Mouse (Mus musculus): ENCODE measurements at regions not wholly inside any gene's neighbourhood (a gene's known extent, or its start where the extent isn't known, plus 50 kb on each side); places are given as distances from the start of the nearest gene placed in this dataset.

- TF ChIP-seq CTCF (IDR thresholded peaks at IDR 0.05; ENCODE audit: insufficient read depth, low read depth, low read length), result no peak
- TF ChIP-seq POLR2A (IDR thresholded peaks at IDR 0.05; ENCODE audit: insufficient read depth, low read depth, low read length), result no peak
- Histone ChIP-seq H3K4me3 (ENCODE audit: insufficient read depth, low read depth, low read length) (no peak overlapping the region), H3K27ac (ENCODE audit: insufficient read depth, low read depth, low read length) (no peak overlapping the region), H3K4me1 (ENCODE audit: control insufficient read depth, insufficient read depth, low read length) (no peaks in the 10 kb centered on the region)
- WGBS, result 96% methylated on average over 3 of the region's 3 CpGs
Measured at GRCm38 (mm10) chr10:120587179-120587578, 110.9 kb upstream of the Hmga2 start.

DNA sequence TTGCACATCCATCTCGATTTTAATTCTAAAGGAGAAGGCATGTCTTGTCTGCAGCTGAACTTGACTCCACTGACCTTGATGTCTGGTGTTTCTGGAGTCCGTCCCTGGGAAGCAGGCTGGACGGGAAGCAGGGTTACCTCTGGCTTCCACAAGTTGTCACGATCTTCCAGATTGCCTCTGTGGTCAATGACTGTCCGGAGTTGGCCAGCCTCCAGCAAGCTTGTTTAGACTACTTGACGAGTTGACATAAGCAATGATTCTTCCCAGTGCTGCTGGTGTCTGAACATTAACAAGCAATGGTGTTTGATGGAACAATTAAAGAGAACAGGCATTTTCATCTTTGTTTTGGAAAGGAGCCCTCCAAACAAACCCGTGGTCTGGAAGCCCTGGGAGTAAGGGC is 106.2 kb upstream of the Hmga2 start:
- H3K27ac ChIP-seq (ENCODE audit: insufficient read depth, low read depth, low read length), result no peak overlapping the region
- TF ChIP-seq CTCF (IDR thresholded peaks at IDR 0.05; ENCODE audit: insufficient read depth, low read depth, low read length) (no peak), POLR2A (IDR thresholded peaks at IDR 0.05; ENCODE audit: insufficient read depth, low read depth, low read length) (no peak)
- WGBS, result 46% methylated on average over 7 of the region's 7 CpGs
- no peaks in the 10 kb centered on the region for H3K4me1 ChIP-seq (ENCODE audit: control insufficient read depth, insufficient read depth, low read length)
- no peak overlapping the region for H3K4me3 ChIP-seq (ENCODE audit: insufficient read depth, low read depth, low read length)

- 22% methylated on average over 6 of the region's 6 CpGs for WGBS
- TF ChIP-seq CTCF (IDR thresholded peaks at IDR 0.05; ENCODE audit: insufficient read depth, low read depth, low read length) (no peak), POLR2A (IDR thresholded peaks at IDR 0.05; ENCODE audit: insufficient read depth, low read depth, low read length) (no peak)
- Histone ChIP-seq H3K4me3 (ENCODE audit: insufficient read depth, low read depth, low read length) (no peak overlapping the region), H3K4me1 (ENCODE audit: control insufficient read depth, insufficient read depth, low read length) (no peaks in the 10 kb centered on the region), H3K27ac (ENCODE audit: insufficient read depth, low read depth, low read length) (no peak overlapping the region)
Measured at GRCm38 (mm10) chr10:120581547-120581946, 105.3 kb upstream of the Hmga2 start.

DNA sequence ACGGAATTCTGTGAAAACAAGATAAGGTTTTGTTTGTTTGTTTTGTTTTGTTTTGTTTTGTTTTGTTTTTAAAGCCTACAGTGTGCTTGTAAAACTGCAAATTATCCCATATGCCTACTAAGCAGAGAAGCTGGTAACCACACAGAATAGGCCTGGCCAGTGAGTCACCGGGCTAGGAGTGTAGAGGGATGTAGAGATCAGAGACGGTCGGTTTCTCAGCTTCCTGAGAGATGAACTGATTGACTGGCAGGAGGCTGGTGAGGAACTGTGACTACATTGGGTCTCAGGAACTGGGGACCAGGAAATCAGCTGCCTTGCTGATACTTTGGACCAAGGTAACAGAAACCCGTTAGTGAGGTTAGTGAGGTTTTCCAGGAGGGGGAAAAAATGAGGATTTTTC is 100.6 kb upstream of the Hmga2 start:
- Histone ChIP-seq H3K4me1 (ENCODE audit: control insufficient read depth, insufficient read depth, low read length) (no peaks in the 10 kb centered on the region), H3K4me3 (ENCODE audit: insufficient read depth, low read depth, low read length) (no peak overlapping the region), H3K27ac (ENCODE audit: insufficient read depth, low read depth, low read length) (no peak overlapping the region)
- TF ChIP-seq POLR2A (IDR thresholded peaks at IDR 0.05; ENCODE audit: insufficient read depth, low read depth, low read length) (no peak), CTCF (IDR thresholded peaks at IDR 0.05; ENCODE audit: insufficient read depth, low read depth, low read length) (no peak)
- 84% methylated on average over 5 of the region's 5 CpGs for WGBS

DNA sequence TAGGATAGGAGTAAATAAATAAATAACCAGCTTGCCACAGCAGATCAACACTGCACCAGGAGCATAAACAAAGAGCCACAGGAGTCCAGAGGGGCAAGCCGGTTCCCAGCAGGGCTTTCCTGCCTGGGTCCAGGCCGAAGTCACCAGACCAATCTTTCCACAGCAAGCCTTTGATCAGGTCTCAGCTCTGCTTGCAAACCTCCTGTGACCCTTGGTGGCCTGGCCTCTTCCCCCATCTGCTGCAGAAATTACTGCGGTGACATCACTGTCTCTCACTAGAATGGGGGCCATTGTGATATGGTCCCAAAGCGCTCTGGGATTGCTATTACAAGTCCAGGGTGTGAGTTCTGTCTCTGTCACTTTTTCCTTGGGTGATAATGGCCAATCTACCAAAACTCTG is 99.9 kb upstream of the Hmga2 start:
- TF ChIP-seq POLR2A (IDR thresholded peaks at IDR 0.05; ENCODE audit: insufficient read depth, low read depth, low read length) (no peak), CTCF (IDR thresholded peaks at IDR 0.05; ENCODE audit: insufficient read depth, low read depth, low read length) (no peak)
- WGBS, result 69% methylated on average over 4 of the region's 4 CpGs
- Histone ChIP-seq H3K4me1 (ENCODE audit: control insufficient read depth, insufficient read depth, low read length) (no peaks in the 10 kb centered on the region), H3K4me3 (ENCODE audit: insufficient read depth, low read depth, low read length) (no peak overlapping the region), H3K27ac (ENCODE audit: insufficient read depth, low read depth, low read length) (no peak overlapping the region)

- TF ChIP-seq POLR2A (IDR thresholded peaks at IDR 0.05; ENCODE audit: insufficient read depth, low read depth, low read length) (no peak), CTCF (IDR thresholded peaks at IDR 0.05; ENCODE audit: insufficient read depth, low read depth, low read length) (no peak)
- Histone ChIP-seq H3K4me1 (ENCODE audit: control insufficient read depth, insufficient read depth, low read length) (no peaks in the 10 kb centered on the region), H3K4me3 (ENCODE audit: insufficient read depth, low read depth, low read length) (no peak overlapping the region), H3K27ac (ENCODE audit: insufficient read depth, low read depth, low read length) (no peak overlapping the region)
- WGBS, result 38% methylated on average over 6 of the region's 6 CpGs
Measured at GRCm38 (mm10) chr10:120571340-120571739, 95.1 kb upstream of the Hmga2 start.

DNA sequence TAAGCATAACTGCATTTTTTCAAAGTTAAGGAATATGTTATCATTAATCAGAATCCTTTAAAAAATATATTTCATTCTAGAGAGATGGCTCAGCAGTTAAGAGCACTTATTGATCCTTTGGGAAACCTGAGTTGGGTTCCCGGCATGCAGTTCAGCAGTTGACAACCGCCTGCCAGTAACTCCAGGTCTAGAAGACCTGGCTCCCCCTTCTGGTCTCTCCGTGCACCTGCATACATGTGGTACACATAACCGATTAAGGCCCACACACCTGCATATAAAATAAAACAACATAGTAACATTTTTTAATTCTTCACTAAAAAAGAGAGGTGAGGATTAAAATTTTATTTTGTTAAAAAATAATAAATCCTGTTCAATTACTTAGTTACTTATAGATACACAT is 89.7 kb upstream of the Hmga2 start:
- Histone ChIP-seq H3K27ac (ENCODE audit: insufficient read depth, low read depth, low read length) (no peak overlapping the region), H3K4me1 (ENCODE audit: control insufficient read depth, insufficient read depth, low read length) (peaks cover 3% of the 10 kb centered on the region; the same call in 1 of the 2 replicates), H3K4me3 (ENCODE audit: insufficient read depth, low read depth, low read length) (no peak overlapping the region)
- 99% methylated on average over 4 of the region's 4 CpGs for WGBS
- TF ChIP-seq POLR2A (IDR thresholded peaks at IDR 0.05; ENCODE audit: insufficient read depth, low read depth, low read length) (no peak), CTCF (IDR thresholded peaks at IDR 0.05; ENCODE audit: insufficient read depth, low read depth, low read length) (no peak)

DNA sequence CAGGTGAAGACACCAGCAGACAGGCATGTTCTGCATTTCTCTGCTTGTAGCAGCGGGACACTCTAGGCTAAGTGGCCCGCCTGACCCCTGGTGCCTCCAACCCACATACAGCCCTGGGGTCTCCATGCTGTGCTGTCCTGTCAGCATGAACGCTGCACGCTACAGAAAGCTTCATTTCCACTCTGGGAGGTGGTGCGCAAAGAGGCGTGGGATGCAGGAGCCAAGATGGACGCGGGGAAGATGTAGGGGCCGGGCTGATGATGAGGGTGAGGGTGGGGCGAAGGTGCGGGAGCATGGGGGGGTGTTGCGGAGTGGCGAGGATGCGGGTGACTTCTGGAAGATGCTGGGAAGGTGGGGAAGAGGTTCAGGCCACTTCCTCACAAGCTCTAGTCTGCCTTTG is 88.6 kb upstream of the Hmga2 start:
- H3K4me3 ChIP-seq (ENCODE audit: insufficient read depth, low read depth, low read length), result no peak overlapping the region
- H3K4me1 ChIP-seq (ENCODE audit: control insufficient read depth, insufficient read depth, low read length), result peaks cover 3% of the 10 kb centered on the region; the same call in 1 of the 2 replicates
- TF ChIP-seq CTCF (IDR thresholded peaks at IDR 0.05; ENCODE audit: insufficient read depth, low read depth, low read length), result no peak
- TF ChIP-seq POLR2A (IDR thresholded peaks at IDR 0.05; ENCODE audit: insufficient read depth, low read depth, low read length), result no peak
- H3K27ac ChIP-seq (ENCODE audit: insufficient read depth, low read depth, low read length), result no peak overlapping the region
- 23% methylated on average over 14 of the region's 14 CpGs for WGBS

GRCm38 (mm10) chr10:120563926-120564325 is 87.7 kb upstream of the Hmga2 start:
- Histone ChIP-seq H3K4me1 (ENCODE audit: control insufficient read depth, insufficient read depth, low read length) (peaks cover 3% of the 10 kb centered on the region; the same call in 1 of the 2 replicates), H3K27ac (ENCODE audit: insufficient read depth, low read depth, low read length) (no peak overlapping the region), H3K4me3 (ENCODE audit: insufficient read depth, low read depth, low read length) (no peak overlapping the region)
- WGBS, result 21% methylated on average over 10 of the region's 10 CpGs
- TF ChIP-seq POLR2A (IDR thresholded peaks at IDR 0.05; ENCODE audit: insufficient read depth, low read depth, low read length), result no peak
- no peak for TF ChIP-seq CTCF (IDR thresholded peaks at IDR 0.05; ENCODE audit: insufficient read depth, low read depth, low read length)

DNA sequence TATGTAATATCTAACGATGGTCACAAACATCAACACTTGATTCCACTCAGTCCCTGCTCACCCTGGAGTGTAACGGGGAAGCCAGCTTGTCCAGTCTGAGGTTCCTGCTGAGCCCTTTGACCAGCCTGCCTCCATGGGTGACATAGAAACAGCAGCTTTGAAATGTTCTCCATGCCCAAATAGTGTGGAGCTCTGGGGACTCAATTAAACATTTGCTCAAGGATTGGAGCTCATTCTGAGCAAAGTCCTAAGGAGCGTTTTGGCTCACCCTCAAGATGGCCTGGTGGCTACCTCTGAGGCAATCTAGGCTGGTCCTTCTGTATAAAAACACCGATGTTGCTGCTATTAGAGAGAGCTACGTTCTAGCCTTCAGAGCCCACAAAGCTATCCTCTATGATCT is 85.6 kb upstream of the Hmga2 start:
- no peak overlapping the region for H3K4me3 ChIP-seq (ENCODE audit: insufficient read depth, low read depth, low read length)
- 96% methylated on average over 5 of the region's 5 CpGs for WGBS
- TF ChIP-seq POLR2A (IDR thresholded peaks at IDR 0.05; ENCODE audit: insufficient read depth, low read depth, low read length) (no peak), CTCF (IDR thresholded peaks at IDR 0.05; ENCODE audit: insufficient read depth, low read depth, low read length) (no peak)
- no peak overlapping the region for H3K27ac ChIP-seq (ENCODE audit: insufficient read depth, low read depth, low read length)
- H3K4me1 ChIP-seq (ENCODE audit: control insufficient read depth, insufficient read depth, low read length), result peaks cover 3% of the 10 kb centered on the region; the same call in 1 of the 2 replicates

Measured in olfactory bulb, adult 2 months (tissue).